Mouse (Mus musculus) ovary, postnatal 36 days (tissue): ENCODE data around the gene Rab2b.
"Not testable (repeated sequence)": the region's sequence is repeated elsewhere in the genome, so short reads cannot be mapped to it uniquely, and the experiment has no call there.

Experiments
- DNase-seq: peaks from one replicate; pipeline ENCODE4 v3.0.0; 2022; ENCODE audit warnings: low spot score, mixed read lengths

Gene Rab2b

GRCm38 (mm10) chr14:52278932-52279746, at the start of gene Rab2b, which contains the start of gene Tox4:
Gene Rab2b (minus strand): TSS chr14:52279545.
Gene Tox4 (plus strand): TSS chr14:52279146.
- peak; percentile 99 for DNase-seq

GRCm38 (mm10) chr14:52327910-52328812, 48.8 kb upstream of the Rab2b start, which contains the start of gene Sall2:
Gene Sall2 (minus strand): TSS chr14:52328762.
- no peak for DNase-seq

- DNase-seq, result no peak
Measured at GRCm38 (mm10) chr14:52327375-52327901, 48.1 kb upstream of the Rab2b start.

DNA sequence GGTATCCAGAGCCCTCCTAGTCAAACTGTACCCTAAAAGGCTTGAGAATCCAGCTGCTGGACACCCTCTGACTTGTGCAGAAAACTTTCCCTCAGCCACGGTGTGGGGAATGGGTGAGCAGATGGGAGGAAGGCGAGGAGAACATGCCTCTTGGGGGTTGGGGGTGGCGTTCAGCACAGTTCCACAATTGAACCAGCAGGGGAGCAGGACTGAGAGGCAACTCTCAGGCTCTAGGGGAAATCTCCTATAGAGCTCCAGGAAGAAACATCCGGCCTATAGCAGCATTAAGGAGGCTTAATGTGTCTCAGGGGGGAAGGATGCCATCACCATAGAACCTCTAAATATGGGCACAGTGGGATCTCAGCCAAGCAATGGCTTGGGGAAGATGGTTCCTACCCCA, 46.5 kb upstream of the Rab2b start:
- DNase-seq, result no peak

DNA sequence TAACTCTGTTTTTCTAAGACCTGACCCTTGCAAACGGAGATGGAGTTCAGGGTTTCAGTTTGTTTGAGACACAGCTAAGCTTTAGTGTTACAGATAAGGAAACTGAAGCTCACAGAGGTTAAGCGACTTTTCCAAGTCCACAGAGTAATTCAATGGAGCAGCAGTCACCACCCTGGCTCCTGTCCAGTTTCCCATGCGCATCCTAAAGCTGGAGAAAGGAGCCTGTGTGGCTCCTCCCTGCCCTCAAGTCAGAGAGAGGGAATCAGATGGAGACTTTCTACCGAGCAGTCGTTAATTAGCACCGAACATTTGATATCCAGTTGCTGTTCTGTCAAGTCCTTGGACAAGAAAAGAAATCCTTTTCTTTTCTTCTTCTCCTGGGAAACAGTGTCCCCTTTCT, 40.0 kb upstream of the Rab2b start:
- no peak for DNase-seq

DNA sequence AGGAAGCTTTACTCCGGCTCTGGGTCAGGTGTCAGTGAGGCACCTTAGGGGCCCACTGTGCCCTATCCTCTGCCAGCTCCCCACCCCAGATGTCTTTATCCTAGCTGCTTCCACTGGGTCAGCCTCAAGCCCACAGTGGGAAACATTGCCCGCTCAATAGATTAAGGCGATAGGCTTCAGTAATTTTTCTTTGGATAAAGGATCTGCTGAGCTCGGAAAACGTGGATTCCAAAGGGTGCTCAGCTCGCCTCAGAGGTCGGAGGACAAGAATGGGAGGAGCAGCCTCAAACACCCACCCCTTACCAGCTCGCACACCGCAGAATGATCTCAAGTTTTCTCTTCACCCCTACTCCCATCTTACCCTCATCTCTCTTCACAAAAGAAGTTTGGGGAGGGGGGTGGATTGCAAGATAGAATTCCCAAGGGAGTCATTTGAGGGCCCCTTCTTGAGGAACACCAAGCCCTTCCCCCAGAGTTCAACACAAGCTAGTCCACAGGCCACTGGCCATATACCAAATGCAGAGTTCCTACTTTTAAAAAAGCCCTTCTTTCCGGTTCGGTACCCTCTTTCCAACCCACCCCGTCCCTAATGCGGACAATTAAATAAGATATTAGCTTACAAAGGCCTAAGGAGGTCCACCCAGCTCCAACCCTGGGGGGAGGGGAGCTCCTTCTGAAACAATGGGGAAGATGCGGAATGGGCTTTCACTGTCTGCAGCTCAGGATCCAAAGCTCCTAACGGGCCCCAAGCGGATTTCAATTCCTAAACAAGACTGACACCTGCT, 37.3 kb upstream of the Rab2b start:
- no peak for DNase-seq

GRCm38 (mm10) chr14:52315792-52316440, 36.6 kb upstream of the Rab2b start:
- peak; percentile 77 for DNase-seq

GRCm38 (mm10) chr14:52315283-52315780, 36.0 kb upstream of the Rab2b start:
- DNase-seq, result no peak

DNA sequence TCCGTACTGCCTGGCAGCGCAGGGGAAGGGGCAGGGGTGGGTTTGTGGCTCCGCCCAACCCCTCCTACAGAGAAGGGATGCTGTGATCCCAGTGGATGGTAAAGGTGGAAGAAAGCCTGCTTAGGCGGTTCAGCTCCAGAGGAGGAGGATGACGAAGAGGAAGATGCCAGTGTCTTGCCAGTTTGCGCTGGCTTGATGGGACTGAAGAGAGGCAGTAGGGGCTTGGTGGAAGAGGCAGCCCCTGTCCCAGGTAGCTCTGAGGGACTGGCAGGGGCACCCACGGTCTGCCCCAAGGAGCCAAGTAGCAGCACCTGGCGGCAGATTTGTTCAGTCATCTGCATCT, 35.4 kb upstream of the Rab2b start:
- no peak for DNase-seq

DNA sequence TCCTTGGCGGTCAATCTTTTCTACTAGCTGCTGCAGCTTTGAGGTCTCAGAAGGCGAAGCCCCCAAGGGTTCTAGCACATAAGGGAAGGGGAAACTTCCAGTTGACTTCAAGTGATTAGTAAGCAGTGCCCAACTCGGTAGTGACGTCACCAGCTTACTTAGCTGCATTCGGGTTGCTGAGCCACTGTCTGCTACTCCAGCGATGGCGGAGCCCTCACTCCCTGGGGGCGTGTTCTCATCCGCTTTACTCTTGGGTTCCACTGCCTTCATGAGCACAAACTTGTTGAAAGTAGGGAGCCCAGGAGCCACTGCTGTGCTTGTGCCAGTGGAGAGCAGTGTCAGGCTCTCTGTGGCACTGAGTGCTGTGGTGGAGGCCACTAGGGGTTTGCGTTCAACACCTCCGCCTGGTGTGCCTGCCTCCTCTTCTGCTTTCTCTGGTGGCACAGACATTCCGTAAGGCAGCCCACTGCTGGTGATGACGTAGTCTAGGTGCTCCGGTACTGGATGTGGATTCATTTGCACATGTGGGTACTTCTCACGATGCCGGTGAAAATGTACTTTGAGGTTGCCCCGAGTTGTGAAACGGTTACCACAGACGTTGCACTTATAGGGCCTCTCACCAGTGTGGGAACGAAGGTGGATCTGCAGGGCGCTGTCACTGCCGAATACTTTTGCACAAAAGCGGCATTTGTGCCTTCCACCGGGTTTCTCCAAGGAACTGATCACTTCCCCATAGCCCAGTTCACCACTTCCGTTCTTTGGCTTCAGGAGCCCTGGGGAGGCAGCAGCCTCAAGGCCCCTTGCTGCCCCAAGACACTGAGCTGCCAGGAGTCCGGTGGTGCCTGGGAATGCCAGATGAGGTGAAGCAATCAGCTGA, 34.8 kb upstream of the Rab2b start:
- DNase-seq, result no peak

DNA sequence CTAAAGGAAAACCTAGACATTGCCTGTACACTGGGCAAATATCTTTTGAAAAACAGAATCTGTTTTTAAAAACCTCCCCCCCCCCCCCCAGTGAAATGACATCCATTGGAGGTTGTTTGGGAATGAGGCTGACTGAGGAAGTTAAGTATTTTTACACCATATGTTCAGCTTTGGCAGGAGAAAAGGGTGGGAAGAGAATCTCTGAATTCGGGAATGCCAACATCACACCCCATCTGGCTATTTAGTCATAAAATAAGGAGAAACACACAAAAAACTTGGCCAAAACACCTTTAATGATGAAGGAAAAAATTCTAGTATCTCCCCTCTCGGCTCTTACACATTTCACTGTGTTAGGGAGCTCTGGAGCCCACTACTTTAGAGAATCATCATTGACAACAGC, 31.6 kb upstream of the Rab2b start:
- no peak for DNase-seq

GRCm38 (mm10) chr14:52310343-52310742, 31.0 kb upstream of the Rab2b start:
- not testable (repeated sequence) for DNase-seq

- DNase-seq, result no peak
Measured at GRCm38 (mm10) chr14:52306100-52306499, 26.8 kb upstream of the Rab2b start.

DNA sequence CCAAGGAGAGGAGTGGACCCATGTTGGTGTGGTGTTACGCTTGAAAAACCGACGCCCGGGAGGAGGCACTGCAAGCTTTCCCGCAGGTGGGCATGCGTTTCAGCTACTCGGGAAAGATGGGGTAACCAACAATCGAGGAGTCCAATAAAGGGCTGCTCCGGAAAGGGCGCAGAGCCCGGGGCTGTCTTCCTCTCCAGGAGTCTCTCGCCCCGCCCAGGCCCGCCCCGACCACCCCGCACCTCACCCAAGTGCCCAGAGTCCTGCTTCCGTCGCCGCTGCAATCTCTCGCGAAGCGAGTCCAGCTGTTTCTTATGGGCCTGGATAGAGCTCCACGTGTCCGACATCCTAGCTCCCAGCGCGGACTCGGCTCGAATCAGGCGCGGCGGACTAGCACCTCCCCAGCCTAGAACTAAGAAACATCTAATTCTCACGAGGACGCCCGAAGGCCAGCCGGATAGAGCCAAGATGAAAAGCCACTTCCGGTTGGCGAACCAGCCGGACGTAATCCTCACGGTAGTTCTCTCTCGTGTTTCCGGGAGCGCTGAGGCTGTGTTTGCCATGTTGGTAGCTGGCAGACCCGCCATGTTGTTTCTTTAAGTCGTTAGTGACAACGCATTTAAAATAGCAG, 25.4 kb upstream of the Rab2b start, which contains the start of gene Mettl3:
Gene Mettl3 (minus strand): TSS at position 485 of the 628 bp plus-strand sequence.
- peak; percentile 86 for DNase-seq

DNA sequence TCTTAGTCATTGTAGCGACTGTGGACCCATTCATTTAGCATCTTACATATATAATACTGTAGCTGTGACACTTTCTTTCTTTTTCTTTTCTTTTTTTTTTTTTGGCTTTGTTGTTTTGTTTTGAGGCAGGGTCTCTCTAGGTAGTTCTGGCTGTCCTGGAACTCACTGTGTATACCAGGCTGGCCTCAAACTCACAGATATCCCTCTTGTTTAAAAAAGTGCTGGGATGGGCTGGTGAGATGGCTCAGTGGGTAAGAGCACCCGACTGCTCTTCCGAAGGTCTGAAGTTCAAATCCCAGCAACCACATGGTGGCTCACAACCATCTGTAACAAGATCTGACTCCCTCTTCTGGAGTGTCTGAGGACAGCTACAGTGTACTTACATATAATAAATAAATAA, 24.2 kb upstream of the Rab2b start:
- not testable (repeated sequence) for DNase-seq

DNA sequence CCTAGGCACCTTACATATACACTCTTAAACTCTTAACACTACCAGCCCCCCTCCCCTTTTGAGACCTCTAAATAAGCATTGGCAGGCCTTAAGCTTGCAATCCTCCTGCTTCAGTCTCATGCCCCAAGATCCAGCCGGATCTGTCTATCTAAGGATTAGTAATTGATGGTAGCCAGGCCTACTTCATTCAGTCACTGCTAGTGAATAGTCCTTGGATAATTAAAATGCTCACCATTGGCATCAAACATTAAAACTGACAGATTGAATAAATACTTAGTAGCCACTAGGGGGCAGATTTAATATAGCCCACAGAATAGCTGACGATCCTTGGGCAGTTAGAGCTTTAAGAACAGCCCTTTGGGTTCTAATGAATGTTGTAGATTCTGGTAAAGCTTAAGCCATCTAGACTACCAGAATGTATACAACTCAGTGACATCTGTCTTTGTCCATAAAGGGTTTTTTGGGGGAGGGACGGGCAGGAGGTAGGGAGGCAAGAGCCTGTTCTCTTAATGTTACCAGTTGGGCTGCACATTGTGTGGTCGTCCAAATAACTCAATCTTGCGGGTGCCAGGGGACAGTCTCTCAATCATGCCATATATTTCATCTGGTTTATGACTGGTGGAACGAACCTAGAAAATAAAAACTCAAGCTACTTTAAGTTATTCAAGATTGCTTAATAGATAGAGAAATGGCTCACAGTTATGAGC, 16.4 kb upstream of the Rab2b start:
- DNase-seq, result no peak

GRCm38 (mm10) chr14:52284191-52284590, 4.8 kb upstream of the Rab2b start:
- DNase-seq, result no peak

DNA sequence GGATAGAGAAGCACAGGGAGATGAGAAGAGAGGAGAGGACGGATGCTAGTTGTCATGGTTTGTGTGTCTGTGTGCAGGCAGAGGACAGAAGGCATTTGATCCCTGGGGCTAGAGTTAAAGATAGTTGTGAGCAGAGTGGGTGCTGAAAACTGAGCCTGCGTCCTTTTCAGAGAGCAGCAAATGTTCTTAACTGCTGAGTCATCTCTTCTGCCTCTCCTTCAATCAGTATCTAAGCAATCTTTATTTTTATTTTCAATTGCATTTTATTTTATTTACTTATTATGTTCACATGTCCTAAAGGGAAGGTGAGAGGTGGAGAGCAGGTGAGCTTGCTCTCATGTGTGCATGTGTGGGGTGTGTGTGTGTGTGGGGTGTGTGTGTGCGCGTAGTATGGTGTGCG, 4.3 kb upstream of the Rab2b start:
- DNase-seq, result no peak

- no peak for DNase-seq
Measured at GRCm38 (mm10) chr14:52279747-52280120, 389 bp upstream of the Rab2b start.
